Mouse (Mus musculus) olfactory bulb, adult 2 months (tissue): ENCODE measurements around the gene Ubr1. TPM values are rescaled to one million over a fixed set of nuclear protein-coding genes. Genes with fewer than 3 reads are reported as not detected.
A peak's percentile ranks its signal among the peaks of the same experiment; 100 is the strongest.

ENCODE experiments used
- H3K27ac ChIP-seq: fragments of 200-500 bp; 2 replicates; pipeline ENCODE4 v1.5.1; 2012; ENCODE audit warnings: low read depth, low read length; ENCODE audit not compliant: insufficient read depth
- H3K4me1 ChIP-seq: fragments of 200-500 bp; 2 replicates; pipeline ENCODE4 v1.6.1; 2012; ENCODE audit warnings: low read length; ENCODE audit not compliant: control insufficient read depth, insufficient read depth
- H3K4me3 ChIP-seq: fragments of 200-500 bp; 2 replicates; pipeline ENCODE4 v1.5.1; 2012; ENCODE audit warnings: mild to moderate bottlenecking, low read depth, low read length, moderate library complexity; ENCODE audit not compliant: insufficient read depth
- CTCF ChIP-seq: fragments of 200-500 bp; IDR thresholded peaks from 2 replicates; pipeline ENCODE4 v1.5.1; 2012; ENCODE audit warnings: low read depth, mild to moderate bottlenecking, low read length, moderate library complexity; ENCODE audit not compliant: insufficient read depth
- POLR2A ChIP-seq: fragments of 200-500 bp; IDR thresholded peaks from 2 replicates; pipeline ENCODE4 v1.6.1; 2012; ENCODE audit warnings: mild to moderate bottlenecking, low read depth, low read length, moderate library complexity; ENCODE audit not compliant: insufficient read depth
- WGBS: fragments of 180-500 bp; shearing (Covaris S2); methylation state at CpG from one replicate; pipeline ENCODE4 v1.1.7; 2018; 5-methylcytosine and 5-hydroxymethylcytosine counted together
- polyA plus RNA-seq: library from polyadenylated mRNA; stranded (reverse); fragments of >200 nt; gene quantifications from 2 replicates; pipeline ENCODE4 v1.2.4, GENCODE M21; 2012; ENCODE audit warnings: low replicate concordance; ENCODE audit not compliant: missing spikeins, insufficient read depth, insufficient read length

The Ubr1 gene
- polyA plus RNA-seq, 1 experiment, result not detected

- H3K4me1 ChIP-seq, result no peaks in the 10 kb centered on the region
- 1% methylated on average over 39 of the region's 39 CpGs for WGBS
These were observed 120.0 kb downstream of the Ubr1 start, which contains the start of gene Ttbk2 for GRCm38 (mm10) chr2:120850424-120851082. TSS of gene Ttbk2 (minus strand) at chr2:120850604.

GRCm38 (mm10) chr2:120849449-120850423 is 120.8 kb downstream of the Ubr1 start, which contains the start of gene Cdan1:
TSS of gene Cdan1 (minus strand) at chr2:120850128.
- TF ChIP-seq POLR2A (peak; percentile 51; the same call in 1 of the 2 replicates), CTCF (no peak)
- Histone ChIP-seq H3K4me1 (no peaks in the 10 kb centered on the region), H3K27ac (peak within 1 kb of the TSS; percentile 55), H3K4me3 (peak within 1 kb of the TSS; percentile 82)
- under 1% methylated on average over 69 of the region's 71 CpGs for WGBS

More at GRCm38 (mm10) chr2:120850424-120851082, 120.0 kb downstream of the Ubr1 start, which contains the start of gene Ttbk2:
- Histone ChIP-seq H3K4me3 (peak within 1 kb of the TSS; percentile 82), H3K27ac (peak within 1 kb of the TSS; percentile 55)
- TF ChIP-seq POLR2A, result no peak; the same call in 1 of the 2 replicates
- TF ChIP-seq CTCF, result no peak

GRCm38 (mm10) chr2:120845280-120845679 is 125.2 kb downstream of the Ubr1 start:
- Histone ChIP-seq H3K27ac (no peak overlapping the region), H3K4me1 (no peaks in the 10 kb centered on the region), H3K4me3 (no peak overlapping the region)
- 96% methylated on average over 1 of the region's 1 CpGs for WGBS
- no peak for TF ChIP-seq POLR2A
- no peak for TF ChIP-seq CTCF

GRCm38 (mm10) chr2:120843990-120844389 is 126.5 kb downstream of the Ubr1 start:
- no peak overlapping the region for H3K27ac ChIP-seq
- no peak overlapping the region for H3K4me3 ChIP-seq
- H3K4me1 ChIP-seq, result no peaks in the 10 kb centered on the region
- 82% methylated on average over 4 of the region's 4 CpGs for WGBS
- TF ChIP-seq POLR2A (no peak), CTCF (no peak)

- Histone ChIP-seq H3K4me1 (no peaks in the 10 kb centered on the region), H3K4me3 (no peak overlapping the region), H3K27ac (no peak overlapping the region)
- TF ChIP-seq POLR2A, result no peak
- TF ChIP-seq CTCF, result no peak
- WGBS, result 67% methylated on average over 1 of the region's 1 CpGs
These were observed 129.3 kb downstream of the Ubr1 start for GRCm38 (mm10) chr2:120841211-120841610.

GRCm38 (mm10) chr2:120835167-120835566 is 135.3 kb downstream of the Ubr1 start:
- no peaks in the 10 kb centered on the region for H3K4me1 ChIP-seq
- TF ChIP-seq POLR2A (no peak), CTCF (no peak)
- no peak overlapping the region for H3K4me3 ChIP-seq
- WGBS, result 94% methylated on average over 4 of the region's 4 CpGs
- H3K27ac ChIP-seq, result no peak overlapping the region

GRCm38 (mm10) chr2:120826936-120827638 is 143.4 kb downstream of the Ubr1 start:
- Histone ChIP-seq H3K27ac (no peak overlapping the region), H3K4me1 (no peaks in the 10 kb centered on the region), H3K4me3 (no peak overlapping the region)
- TF ChIP-seq CTCF (no peak), POLR2A (no peak)
- WGBS, result 22% methylated on average over 1 of the region's 1 CpGs

Other genes starting within 250 kb of the Ubr1 start
- gene Cdan1, start 120.6 kb downstream of the Ubr1 start, polyA plus RNA-seq, result not detected in 2 replicates
- not detected in 2 replicates for gene Ttbk2, start 120.1 kb downstream of the Ubr1 start, polyA plus RNA-seq
- not detected in 2 replicates for gene Tmem62, start 6.3 kb upstream of the Ubr1 start, polyA plus RNA-seq
- gene Ccndbp1, start 37.7 kb upstream of the Ubr1 start, polyA plus RNA-seq, result not detected in 2 replicates
- gene Epb42, start 66.4 kb upstream of the Ubr1 start, polyA plus RNA-seq, result not detected in 2 replicates
- gene Tgm5, start 115.1 kb upstream of the Ubr1 start, polyA plus RNA-seq, result not detected in 2 replicates
- not detected in 2 replicates for gene Tgm7, start 139.1 kb upstream of the Ubr1 start, polyA plus RNA-seq
- gene Adal, start 169.7 kb upstream of the Ubr1 start, polyA plus RNA-seq, result not detected in 2 replicates
- not detected in 2 replicates for gene Lcmt2, start 169.9 kb upstream of the Ubr1 start, polyA plus RNA-seq
- 263 TPM in 1 of 2 replicates, not detected in the other for gene Tubgcp4, start 199.9 kb upstream of the Ubr1 start, polyA plus RNA-seq
- not detected in 2 replicates for gene Zscan29, start 200.4 kb upstream of the Ubr1 start, polyA plus RNA-seq